ENCODE assay signal across 17 mouse cellular contexts in genomic region chr11:118004217-118004616, GRCm38 (mm10). TPM values are rescaled to one million over a fixed set of nuclear protein-coding genes. Genes with fewer than 3 reads are reported as not detected.
DNase-seq lines count a peak whose midpoint lies in the region; ATAC-seq lines count a peak whose summit lies in the region.
"Had no signal": no experiment of that assay in that cellular context is flagged by ENCODE, and none has a peak within 500 bp of the region (broad histone marks: within the 10 kb centered on the region; RNA-seq: fewer than 3 reads in every experiment).

No protein-coding gene starts in this region.

- peak overlapping the region; percentile 38; the same call in 1 of the 2 replicates for H3K9ac ChIP-seq in heart, embryonic 14.5 days (ENCODE audit: low read length)
- no peak overlapping the region for H3K9ac ChIP-seq in lung, embryonic 16.5 days (ENCODE audit: low read length)
- H3K9ac ChIP-seq in kidney, embryonic 14.5 days (ENCODE audit: low read depth, low read length): no peak overlapping the region
- H3K9ac ChIP-seq: midbrain, embryonic 13.5 days had no signal

- peaks cover 43 to 50% of the 10 kb centered on the region in 2 experiments for H3K4me1 ChIP-seq in heart, embryonic 14.5 days (ENCODE audit: control insufficient read depth in 2 of 2, insufficient read depth in 2 of 2, low read length in 2 of 2)
- H3K4me1 ChIP-seq in lung, embryonic 16.5 days (replicated peaks; ENCODE audit: control insufficient read depth, insufficient read depth, low read length): peaks cover 23% of the 10 kb centered on the region
- peaks cover 42% of the 10 kb centered on the region for H3K4me1 ChIP-seq in kidney, embryonic 14.5 days (ENCODE audit: control insufficient read depth, insufficient read depth, low read length)

- DNase-seq in heart, adult 8-10 months (ENCODE audit: low spot score): no peak
- DNase-seq in lung, adult 18-20 months: no peak
- DNase-seq in kidney, postnatal 4 days: peak; percentile 71 to 77
- DNase-seq in cerebellum, adult 11-12 months: no peak
- DNase-seq in Muller cell, postnatal 12 days (ENCODE audit: inconsistent ontology term): no peak
- DNase-seq: adrenal gland, postnatal 10 days; cerebellum, adult 9-11 months; right cerebral cortex, adult 18-20 months; thymus, postnatal 14 days had no signal

- H3K4me2 ChIP-seq in heart, embryonic 14.5 days (ENCODE audit: low read length): no peak overlapping the region
- H3K4me2 ChIP-seq in lung, embryonic 16.5 days (ENCODE audit: low read depth, low read length): no peak overlapping the region
- no peak overlapping the region for H3K4me2 ChIP-seq in kidney, embryonic 14.5 days (replicated peaks; ENCODE audit: low read depth, low read length)
- H3K4me2 ChIP-seq: midbrain, embryonic 13.5 days had no signal

- no peak for ATAC-seq in heart, embryonic 14.5 days (ENCODE audit: insufficient number of reproducible peaks, insufficient read depth, low FRiP score, low read depth)
- peak; percentile 68 for ATAC-seq in lung, embryonic 16.5 days (ENCODE audit: low read depth)
- peak; percentile 59 for ATAC-seq in kidney, embryonic 14.5 days (ENCODE audit: low FRiP score, low TSS enrichment)
- ATAC-seq: hindbrain, embryonic 16.5 days; midbrain, embryonic 13.5 days had no signal

- WGBS in heart, embryonic 14.5 days: 63% methylated on average over 5 of the region's 5 CpGs
- 75% methylated on average over 5 of the region's 5 CpGs for WGBS in lung, embryonic 16.5 days
- 40% methylated on average over 5 of the region's 5 CpGs for WGBS in kidney, embryonic 14.5 days

- H3K9me3 ChIP-seq in heart, embryonic 14.5 days (ENCODE audit: control insufficient read depth, low read length): no peaks in the 10 kb centered on the region
- no peaks in the 10 kb centered on the region for H3K9me3 ChIP-seq in lung, embryonic 16.5 days (ENCODE audit: control insufficient read depth, low read length)
- H3K9me3 ChIP-seq in kidney, embryonic 14.5 days (ENCODE audit: control insufficient read depth, low read length): no peaks in the 10 kb centered on the region
- H3K9me3 ChIP-seq: G1E; midbrain, embryonic 13.5 days had no signal

- no peaks in the 10 kb centered on the region for H3K27me3 ChIP-seq in heart, embryonic 14.5 days (ENCODE audit: control insufficient read depth, insufficient read depth, low read length)
- H3K27me3 ChIP-seq in lung, embryonic 16.5 days (ENCODE audit: control insufficient read depth, insufficient read depth, low read depth, low read length): no peaks in the 10 kb centered on the region
- no peaks in the 10 kb centered on the region for H3K27me3 ChIP-seq in kidney, embryonic 14.5 days (ENCODE audit: control insufficient read depth, insufficient read depth, low read length)
- H3K27me3 ChIP-seq: midbrain, embryonic 13.5 days had no signal

- H3K4me3 ChIP-seq in heart, embryonic 14.5 days (ENCODE audit: control insufficient read depth in 1 of 2, insufficient read depth in 1 of 2, low read depth in 1 of 2, low read length in 2 of 2): no peak overlapping the region
- no peak overlapping the region for H3K4me3 ChIP-seq in lung, embryonic 16.5 days (ENCODE audit: low read length)
- H3K4me3 ChIP-seq in kidney, embryonic 14.5 days (ENCODE audit: low read length): no peak overlapping the region
- H3K4me3 ChIP-seq: left cerebral cortex, adult 2 months; midbrain, embryonic 13.5 days had no signal

- peaks cover 73% of the 10 kb centered on the region for H3K36me3 ChIP-seq in heart, embryonic 14.5 days (ENCODE audit: control insufficient read depth, insufficient read depth, low read length)
- peaks cover 32% of the 10 kb centered on the region for H3K36me3 ChIP-seq in lung, embryonic 16.5 days (ENCODE audit: control insufficient read depth, insufficient read depth, low read length)
- peaks cover 70% of the 10 kb centered on the region for H3K36me3 ChIP-seq in kidney, embryonic 14.5 days (ENCODE audit: control insufficient read depth, insufficient read depth, low read length)

- H3K27ac ChIP-seq in heart, embryonic 14.5 days (replicated peaks in 1 of 2; ENCODE audit: control insufficient read depth in 1 of 2, insufficient read depth in 1 of 2, low read depth in 2 of 2, low read length in 2 of 2): peak overlapping the region; percentile 23 to 55; a peak in 3 of 4 replicates
- peak overlapping the region; percentile 23; the same call in 1 of the 2 replicates for H3K27ac ChIP-seq in lung, embryonic 16.5 days (ENCODE audit: low read length)
- H3K27ac ChIP-seq in kidney, embryonic 14.5 days (ENCODE audit: low read depth, low read length): peak overlapping the region; percentile 80
- H3K27ac ChIP-seq: left cerebral cortex, adult 2 months; midbrain, embryonic 13.5 days; stomach, postnatal 0 days had no signal

RNA-seq across cellular contexts. Expression of gene Pgs1, which starts 18.1 kb away (rescaled TPM):
- 23.1 TPM in 2 replicates for polyA plus RNA-seq in heart, embryonic 14.5 days (2014; fragmentation: Nextera tagmentation; extraction: Ambion mirVana)
- 10 to 100 TPM; 16.4 to 20.6 (median 19.2) TPM for total RNA-seq in heart, adult 8-10 months (2022)
- 41.8 and 44.8 TPM in 2 replicates for polyA plus RNA-seq in lung, embryonic 16.5 days (2015; fragmentation: Nextera tagmentation; extraction: Ambion mirVana)
- 30.0 and 37.5 TPM in 2 replicates for polyA plus RNA-seq in kidney, embryonic 14.5 days (2014; fragmentation: Nextera tagmentation; extraction: Ambion mirVana)

RNA-seq across cellular contexts. Expression of gene Socs3, which starts 34.4 kb away (rescaled TPM):
- polyA plus RNA-seq in heart, embryonic 14.5 days (2014; fragmentation: Nextera tagmentation; extraction: Ambion mirVana): 2.0 and 2.3 TPM in 2 replicates
- total RNA-seq in heart, adult 8-10 months (2022): 1 to 10 TPM; 3.8 to 6.2 (median 4.7) TPM
- polyA plus RNA-seq in lung, embryonic 16.5 days (2015; fragmentation: Nextera tagmentation; extraction: Ambion mirVana): 12.5 and 13.2 TPM in 2 replicates
- polyA plus RNA-seq in kidney, embryonic 14.5 days (2014; fragmentation: Nextera tagmentation; extraction: Ambion mirVana): 6.7 and 9.6 TPM in 2 replicates

Comparison
In these comparisons a context has a peak if more than half of its experiments do, and no peak if none do; other contexts are left out.
1. H3K27ac ChIP-seq: peak in every context shown above with its lines; median percentile 80 in kidney, embryonic 14.5 days; 39 in heart, embryonic 14.5 days; 23 in lung, embryonic 16.5 days.
2. DNase-seq: peak in kidney, postnatal 4 days (2 of 2); none in heart, adult 8-10 months (single experiment), lung, adult 18-20 months (0 of 2), cerebellum, adult 11-12 months (single experiment) and Muller cell, postnatal 12 days (single experiment).